Mouse (Mus musculus) urinary bladder, adult 18-20 months (tissue): ENCODE measurements at regions not wholly inside any gene's neighbourhood (a gene's known extent, or its start where the extent isn't known, plus 50 kb on each side); places are given as distances from the start of the nearest gene placed in this dataset.
"Not testable (repeated sequence)": the region's sequence is repeated elsewhere in the genome, so short reads cannot be mapped to it uniquely, and the experiment has no call there.

Experiments
- DNase-seq, 2 experiments: peaks; one replicate each; pipeline ENCODE4 v3.0.0; 2022; ENCODE audit warnings: low spot score in 2 of 2, mixed read lengths in 2 of 2

- no peak for DNase-seq
Measured at GRCm38 (mm10) chr11:40536236-40536765, 158.7 kb downstream of the Mat2b start.

- no peak for DNase-seq
Measured at GRCm38 (mm10) chr11:40510325-40511239, 184.4 kb downstream of the Mat2b start.

- no peak for DNase-seq
Measured at GRCm38 (mm10) chr11:40491599-40491998, 203.4 kb downstream of the Mat2b start.

- DNase-seq = not testable (repeated sequence)
Measured at GRCm38 (mm10) chr11:40478171-40478570, 216.8 kb downstream of the Mat2b start.

GRCm38 (mm10) chr11:40477294-40477693 lies 217.7 kb downstream of the Mat2b start:
- no peak for DNase-seq

GRCm38 (mm10) chr11:40469080-40469705 lies 225.8 kb downstream of the Mat2b start:
- peak in 1 of 2 experiments; percentile 23 for DNase-seq

GRCm38 (mm10) chr11:40456571-40456970 lies 238.4 kb downstream of the Mat2b start:
- DNase-seq = no peak

GRCm38 (mm10) chr11:40454994-40455393 lies 240.0 kb downstream of the Mat2b start:
- not testable (repeated sequence) for DNase-seq

- no peak for DNase-seq
Measured at GRCm38 (mm10) chr11:40446846-40447245, 248.2 kb downstream of the Mat2b start.

GRCm38 (mm10) chr11:40434002-40434401 lies 261.0 kb downstream of the Mat2b start:
- DNase-seq = no peak

GRCm38 (mm10) chr11:40428858-40429257 lies 266.1 kb downstream of the Mat2b start:
- no peak for DNase-seq

- no peak for DNase-seq
Measured at GRCm38 (mm10) chr11:40424316-40424715, 270.7 kb downstream of the Mat2b start.

GRCm38 (mm10) chr11:40407571-40407970 lies 287.4 kb downstream of the Mat2b start:
- DNase-seq = no peak

GRCm38 (mm10) chr11:40402249-40402648 lies 292.8 kb downstream of the Mat2b start:
- no peak for DNase-seq

- no peak for DNase-seq
Measured at GRCm38 (mm10) chr11:40397453-40398104, 297.4 kb downstream of the Mat2b start.

- no peak for DNase-seq
Measured at GRCm38 (mm10) chr11:40395331-40395730, 299.7 kb downstream of the Mat2b start.

GRCm38 (mm10) chr11:40394864-40395266 lies 300.1 kb downstream of the Mat2b start:
- DNase-seq = no peak

GRCm38 (mm10) chr11:40394283-40394758 lies 300.7 kb downstream of the Mat2b start:
- DNase-seq = no peak

GRCm38 (mm10) chr11:40380696-40381095 lies 314.3 kb downstream of the Mat2b start:
- DNase-seq = no peak

- no peak for DNase-seq
Measured at GRCm38 (mm10) chr11:40371696-40372095, 323.3 kb downstream of the Mat2b start.

GRCm38 (mm10) chr11:40366573-40366972 lies 328.4 kb downstream of the Mat2b start:
- no peak for DNase-seq
